Mouse (Mus musculus) retina, postnatal 1 day (tissue): Measurements from ENCODE around the gene 1600002K03Rik.

Source experiments
- DNase-seq: peaks from one replicate; pipeline ENCODE4 v3.0.0-alpha.2; 2012

1600002K03Rik gene

GRCm38 (mm10) chr10:80172527-80173292 lies at the start of gene 1600002K03Rik:
TSS of gene 1600002K03Rik (plus strand) at chr10:80172944.
- DNase-seq, result peak; percentile 92

GRCm38 (mm10) chr10:80123932-80124562 lies 48.7 kb upstream of the 1600002K03Rik start:
- no peak for DNase-seq

DNA sequence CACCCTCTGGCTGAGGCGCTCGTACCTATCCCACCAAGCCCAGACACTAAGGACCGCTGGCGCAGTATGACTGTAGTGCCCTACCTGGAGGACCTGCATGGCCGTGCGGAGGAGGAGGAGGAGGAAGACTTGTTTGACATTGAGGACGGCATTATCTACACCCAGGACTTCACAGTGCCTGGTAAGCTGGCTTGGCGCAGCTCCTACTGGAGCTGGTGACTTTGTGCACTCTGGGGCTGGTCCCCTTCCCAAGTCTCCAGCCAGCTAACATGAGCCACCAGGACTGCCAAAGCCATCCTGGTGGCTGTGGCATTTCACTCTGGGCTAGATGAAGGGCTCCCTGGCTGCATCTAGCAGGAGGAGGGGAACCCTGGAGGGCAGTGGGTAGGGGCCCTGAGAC lies 44.8 kb upstream of the 1600002K03Rik start:
- no peak for DNase-seq

DNA sequence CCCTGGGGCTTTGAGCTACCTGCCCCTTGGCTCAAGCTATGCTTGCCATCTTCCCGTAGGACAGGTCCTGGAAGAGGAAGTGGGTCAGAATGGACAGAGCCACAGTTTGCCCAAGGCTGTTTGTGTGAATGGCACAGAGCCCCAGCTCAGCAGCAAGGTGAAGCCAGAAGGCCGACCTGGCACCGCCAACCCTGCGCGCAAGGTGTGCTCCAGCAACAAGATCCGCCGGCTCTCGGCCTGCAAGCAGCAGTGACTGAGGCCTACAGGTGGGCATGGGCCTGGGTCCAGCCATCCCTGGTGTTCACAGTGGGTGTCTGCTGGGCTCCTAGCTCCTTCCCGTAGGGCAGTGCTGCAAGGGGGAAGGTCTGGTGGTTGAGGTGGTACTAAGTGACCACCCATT lies 42.9 kb upstream of the 1600002K03Rik start:
- no peak for DNase-seq

DNA sequence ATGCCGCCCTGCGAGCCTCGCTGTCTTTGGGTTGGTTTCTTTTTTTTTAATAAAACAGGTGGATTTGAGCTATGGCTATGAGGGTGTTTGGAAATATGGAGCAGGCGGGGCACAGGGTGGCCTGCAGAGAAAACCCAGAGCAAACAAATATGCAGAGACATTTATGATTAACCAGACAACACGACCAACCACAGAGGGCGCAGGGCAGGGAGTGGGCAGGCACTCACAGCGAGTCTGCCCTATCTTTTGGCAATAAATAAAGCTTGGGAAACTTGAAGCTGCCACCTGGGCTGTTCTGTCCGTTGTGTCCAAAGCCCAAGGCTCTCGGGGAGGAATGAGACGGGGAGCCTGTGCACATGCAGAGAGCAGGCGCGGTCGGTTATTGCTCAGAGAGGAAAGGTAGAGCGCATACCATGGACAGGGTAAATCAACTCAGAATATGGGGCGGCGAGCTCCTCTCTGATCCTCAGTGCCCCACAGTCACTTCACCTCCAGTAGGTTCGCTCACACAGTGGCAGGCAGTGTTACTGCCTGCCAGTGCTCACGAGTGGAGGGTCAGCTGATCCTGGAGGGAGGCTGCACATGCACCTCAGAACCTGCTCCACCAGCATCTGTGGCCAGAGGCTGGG lies 42.2 kb upstream of the 1600002K03Rik start:
- no peak for DNase-seq

DNA sequence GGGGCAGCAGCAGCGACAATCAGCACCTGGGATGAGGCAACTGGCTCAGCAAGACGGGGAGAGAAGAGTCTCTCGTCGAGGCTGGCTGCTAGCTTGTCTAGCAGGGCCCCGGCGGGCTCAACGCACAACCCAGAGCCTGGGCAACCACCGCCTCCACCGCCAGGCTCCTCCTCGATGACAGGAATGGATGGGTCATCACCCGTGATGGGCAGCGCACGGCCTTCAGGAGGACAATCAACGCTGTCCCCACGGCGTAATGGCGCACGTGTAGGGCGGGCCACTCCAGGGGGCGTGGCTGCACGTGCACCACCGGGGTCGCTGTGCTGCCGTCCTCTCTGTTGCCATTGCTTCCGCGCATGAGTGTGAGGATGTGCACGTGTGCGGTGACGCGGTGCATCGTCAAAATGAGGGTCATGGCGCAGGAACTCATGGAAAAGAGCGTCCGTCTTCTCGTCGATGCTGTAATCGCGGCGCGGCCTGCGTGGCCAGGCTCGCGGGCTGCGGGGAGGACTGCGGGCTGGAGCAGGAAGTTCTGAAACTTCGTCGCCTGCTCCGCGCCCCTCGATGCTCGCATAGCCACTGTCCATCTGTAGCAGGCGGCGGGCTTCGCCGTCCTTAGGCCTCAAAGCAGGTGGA lies 41.3 kb upstream of the 1600002K03Rik start:
- DNase-seq, result peak; percentile 71

GRCm38 (mm10) chr10:80131952-80132350 lies 40.8 kb upstream of the 1600002K03Rik start:
- DNase-seq, result peak; percentile 35

GRCm38 (mm10) chr10:80133226-80133849 lies 39.4 kb upstream of the 1600002K03Rik start:
- no peak for DNase-seq

- no peak for DNase-seq
Measured at GRCm38 (mm10) chr10:80134421-80134820, 38.3 kb upstream of the 1600002K03Rik start.

DNA sequence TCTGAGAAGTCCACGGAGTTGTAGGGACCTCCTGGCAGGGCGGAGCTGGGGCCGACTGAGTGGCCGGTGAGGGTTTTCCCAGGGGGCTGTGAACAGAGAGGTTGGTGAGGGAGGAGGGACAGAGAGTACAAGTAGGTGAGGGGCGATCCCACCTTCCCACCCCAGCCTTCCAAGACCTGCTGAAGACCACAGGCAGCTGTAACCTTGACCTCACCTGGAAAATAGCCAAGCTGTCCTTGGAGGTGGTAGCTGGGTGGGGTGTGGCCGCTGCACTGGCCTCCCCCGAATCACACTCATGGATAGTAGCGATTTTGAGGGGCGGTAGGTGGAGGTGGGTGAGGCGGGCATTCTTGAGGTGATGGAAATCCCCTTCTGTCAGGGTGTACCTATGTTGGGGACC lies 37.6 kb upstream of the 1600002K03Rik start:
- DNase-seq, result no peak

GRCm38 (mm10) chr10:80135641-80136040 lies 37.1 kb upstream of the 1600002K03Rik start:
- no peak for DNase-seq

GRCm38 (mm10) chr10:80136179-80136951 lies 36.4 kb upstream of the 1600002K03Rik start:
- DNase-seq, result peak; percentile 41

- peak; percentile 69 for DNase-seq
Measured at GRCm38 (mm10) chr10:80136952-80137625, 35.7 kb upstream of the 1600002K03Rik start.

DNA sequence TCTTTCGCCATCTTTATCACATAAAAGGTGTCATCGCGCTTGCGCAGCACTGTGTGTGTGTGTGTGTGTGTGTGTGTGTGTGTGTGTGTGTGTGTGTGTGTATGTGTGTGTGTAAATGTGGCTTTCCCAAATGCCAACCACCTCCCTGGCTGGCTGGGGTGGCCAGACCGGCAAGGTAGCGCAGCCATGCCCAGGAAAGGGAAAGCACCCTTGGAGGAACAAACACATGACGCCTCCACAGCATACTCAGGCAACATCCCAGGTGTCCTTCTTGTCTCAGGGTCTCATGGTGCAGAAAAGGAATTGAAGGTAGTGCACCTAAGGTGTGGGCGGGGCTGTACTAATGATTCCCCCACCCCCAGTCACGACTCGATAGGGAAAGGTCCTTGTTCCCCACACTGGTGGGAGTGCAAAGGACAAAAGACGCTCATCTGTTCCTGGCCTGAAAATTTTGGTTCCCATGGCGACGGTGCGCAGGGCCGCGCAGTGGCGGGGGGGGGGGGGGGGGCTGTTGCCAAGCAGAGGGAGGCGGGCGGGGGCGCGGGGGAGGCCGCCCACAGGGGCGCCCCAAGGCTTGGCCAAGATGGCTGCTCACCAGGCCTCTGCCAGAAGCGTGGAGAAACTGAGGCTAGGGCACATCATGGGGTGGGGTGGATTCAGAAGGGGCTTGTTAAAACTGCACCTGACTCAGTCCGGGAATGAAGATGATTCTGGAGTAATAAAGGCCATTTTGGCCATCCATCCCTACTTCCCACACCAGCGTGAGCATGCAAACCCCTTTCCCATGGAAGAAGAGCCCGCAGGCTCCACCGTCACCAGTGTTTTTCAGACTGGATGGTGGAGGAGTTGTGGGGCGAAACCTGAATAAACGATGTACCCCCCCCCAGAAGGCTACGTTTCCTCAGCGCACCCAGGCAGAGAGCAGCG lies 34.9 kb upstream of the 1600002K03Rik start:
- peak; percentile 68 for DNase-seq

- DNase-seq, result peak; percentile 67
Measured at GRCm38 (mm10) chr10:80138553-80139438, 33.9 kb upstream of the 1600002K03Rik start, which contains the start of gene Atp5d. TSS of gene Atp5d (plus strand) at chr10:80138632.

DNA sequence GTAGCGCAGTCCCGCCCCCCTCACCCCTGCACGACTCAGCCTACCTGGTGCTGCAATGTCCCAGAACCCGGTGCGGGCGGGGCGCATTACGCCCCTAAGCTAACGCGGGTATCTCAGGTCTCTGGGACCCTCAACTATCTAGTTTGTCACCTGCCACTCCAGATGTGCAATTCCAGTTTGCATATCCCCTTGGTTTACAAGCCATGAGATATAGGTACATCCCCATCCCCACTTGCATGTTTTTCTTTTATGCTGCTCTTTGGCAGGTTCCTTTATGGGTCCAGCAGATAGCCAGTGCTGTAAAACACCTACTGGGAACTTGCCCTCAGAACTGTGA lies 33.3 kb upstream of the 1600002K03Rik start:
- no peak for DNase-seq

GRCm38 (mm10) chr10:80139975-80140665 lies 32.6 kb upstream of the 1600002K03Rik start:
- DNase-seq, result no peak

DNA sequence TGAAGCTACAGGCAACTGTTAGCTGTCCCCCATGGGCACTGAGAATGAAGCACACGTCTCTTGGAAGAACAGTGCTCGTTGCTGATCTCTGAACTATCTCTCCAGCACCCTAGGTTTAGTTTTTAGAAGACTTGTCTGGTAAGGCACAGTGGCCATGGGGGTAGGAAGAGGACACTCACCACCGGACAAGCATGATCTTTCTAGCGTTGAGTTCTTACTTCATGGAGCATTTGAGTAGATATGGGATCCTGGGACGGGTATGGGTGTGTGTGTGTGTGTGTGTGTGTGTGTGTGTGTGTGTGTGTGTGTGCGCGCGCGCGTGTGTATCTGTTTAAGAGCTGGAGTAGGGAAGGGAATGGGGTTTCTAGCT lies 32.1 kb upstream of the 1600002K03Rik start, which contains the start of gene Cbarp:
Gene Cbarp, minus strand, starts transcription at position 170 of the 370 bp plus-strand sequence.
- no peak for DNase-seq

DNA sequence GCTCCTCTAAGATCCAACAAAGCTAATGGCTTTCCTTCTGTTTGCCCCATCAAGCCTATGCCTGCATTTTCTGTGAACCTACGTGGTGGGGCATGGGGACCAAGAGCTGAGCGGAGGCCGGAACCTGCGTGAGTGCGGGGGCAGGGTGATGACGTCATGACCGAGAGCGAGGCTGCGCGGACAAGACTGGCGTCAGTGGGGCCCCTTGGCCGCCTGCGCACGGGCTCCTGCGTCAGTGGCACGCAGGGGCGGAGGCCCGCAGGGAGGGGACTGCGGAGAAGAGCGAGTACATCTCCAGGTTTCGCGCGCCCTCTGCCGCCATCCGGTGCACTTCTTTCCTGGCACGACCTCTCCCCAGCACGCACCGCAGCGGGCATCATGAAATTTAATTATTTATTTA lies 31.5 kb upstream of the 1600002K03Rik start:
- peak; percentile 96 for DNase-seq
